Mouse (Mus musculus) G1E (cell line): ENCODE measurements at regions not wholly inside any gene's neighbourhood (a gene's known extent, or its start where the extent isn't known, plus 50 kb on each side); places are given as distances from the start of the nearest gene placed in this dataset.

Source experiments
- ATAC-seq: 2 replicates; pipeline ENCODE4 v1.8.0; 2016; ENCODE audit warnings: mild to moderate bottlenecking; ENCODE audit not compliant: insufficient number of reproducible peaks, poor library complexity, low FRiP score, severe bottlenecking; ENCODE audit errors: extremely low read depth
- DNase-seq: peaks from one replicate; pipeline ENCODE4 v3.0.0; 2012; ENCODE audit warnings: low spot score
- H3K27me3 ChIP-seq: 2 replicates; pipeline ENCODE4 v1.6.1; 2012; ENCODE audit warnings: mild to moderate bottlenecking, low read length, inconsistent platforms; ENCODE audit not compliant: insufficient read depth
- H3K36me3 ChIP-seq: replicated peaks from 2 replicates; pipeline ENCODE3; 2012; ENCODE audit warnings: mild to moderate bottlenecking, inconsistent platforms
- H3K4me1 ChIP-seq: 2 replicates; pipeline ENCODE4 v1.6.1; 2012; ENCODE audit warnings: low read depth, low read length, inconsistent platforms, mixed read lengths; ENCODE audit not compliant: insufficient read depth
- H3K4me3 ChIP-seq: 2 replicates; pipeline ENCODE4 v1.5.1; 2012; ENCODE audit warnings: low read depth, mild to moderate bottlenecking, inconsistent platforms, low read length, moderate library complexity, mixed read lengths
- H3K9me3 ChIP-seq: replicated peaks from 2 replicates; pipeline ENCODE4 v1.6.1; 2012; ENCODE audit warnings: inconsistent platforms
- CTCF ChIP-seq: IDR thresholded peaks from 2 replicates; pipeline ENCODE4 v1.5.1; 2012; ENCODE audit warnings: low read depth, low read length, inconsistent platforms, mixed read lengths
- GATA1 ChIP-seq: IDR thresholded peaks from 2 replicates; pipeline ENCODE4 v1.6.1; 2012; ENCODE audit warnings: borderline replicate concordance, low read length, inconsistent platforms, mixed read lengths
- GATA2 ChIP-seq: IDR thresholded peaks from 2 replicates; pipeline ENCODE4 v1.6.1; 2012; ENCODE audit warnings: low read depth, low read length, inconsistent platforms, borderline replicate concordance
- POLR2AphosphoS5 ChIP-seq: IDR thresholded peaks from 2 replicates; pipeline ENCODE4 v1.6.1; 2012; ENCODE audit warnings: low read depth, low read length, inconsistent platforms; ENCODE audit not compliant: insufficient replicate concordance
- TAL1 ChIP-seq: conservative IDR thresholded peaks from 2 replicates; pipeline ENCODE4 v1.6.1; 2012; ENCODE audit warnings: low read depth, low read length, inconsistent platforms, mixed read lengths

GRCm38 (mm10) chr6:31079586-31080259 lies 120.8 kb upstream of the Klf14 start:
- H3K4me1 ChIP-seq: peaks cover 10% of the 10 kb centered on the region
- ATAC-seq (peak; percentile 45), DNase-seq (peak; percentile 39)

GRCm38 (mm10) chr6:31080279-31080678 lies 121.4 kb upstream of the Klf14 start:
- ATAC-seq (no peak), DNase-seq (no peak)
- TF ChIP-seq TAL1 (no peak), CTCF (no peak), GATA2 (no peak), GATA1 (no peak), POLR2AphosphoS5 (no peak)
- no peaks in the 10 kb centered on the region for H3K27me3 ChIP-seq
- H3K9me3 ChIP-seq: no peaks in the 10 kb centered on the region
- peaks cover 15% of the 10 kb centered on the region for H3K4me1 ChIP-seq
- peaks cover 78% of the 10 kb centered on the region for H3K36me3 ChIP-seq
- no peak overlapping the region for H3K4me3 ChIP-seq

More at GRCm38 (mm10) chr6:31079586-31080259, 120.8 kb upstream of the Klf14 start:
- H3K36me3 ChIP-seq: peaks cover 78% of the 10 kb centered on the region
- H3K9me3 ChIP-seq: no peaks in the 10 kb centered on the region
- no peak for TF ChIP-seq CTCF
- no peak for TF ChIP-seq POLR2AphosphoS5
- no peak for TF ChIP-seq TAL1
- TF ChIP-seq GATA1: no peak
- no peak for TF ChIP-seq GATA2
- no peak overlapping the region for H3K4me3 ChIP-seq
- no peaks in the 10 kb centered on the region for H3K27me3 ChIP-seq

- Histone ChIP-seq H3K4me1 (peaks cover 16% of the 10 kb centered on the region), H3K9me3 (no peaks in the 10 kb centered on the region), H3K36me3 (peaks cover 74% of the 10 kb centered on the region), H3K27me3 (no peaks in the 10 kb centered on the region), H3K4me3 (no peak overlapping the region)
- ATAC-seq (no peak), DNase-seq (no peak)
- TF ChIP-seq CTCF (no peak), GATA2 (no peak), TAL1 (no peak), GATA1 (no peak), POLR2AphosphoS5 (no peak)
These were observed 121.8 kb upstream of the Klf14 start for GRCm38 (mm10) chr6:31080691-31081090.

DNA sequence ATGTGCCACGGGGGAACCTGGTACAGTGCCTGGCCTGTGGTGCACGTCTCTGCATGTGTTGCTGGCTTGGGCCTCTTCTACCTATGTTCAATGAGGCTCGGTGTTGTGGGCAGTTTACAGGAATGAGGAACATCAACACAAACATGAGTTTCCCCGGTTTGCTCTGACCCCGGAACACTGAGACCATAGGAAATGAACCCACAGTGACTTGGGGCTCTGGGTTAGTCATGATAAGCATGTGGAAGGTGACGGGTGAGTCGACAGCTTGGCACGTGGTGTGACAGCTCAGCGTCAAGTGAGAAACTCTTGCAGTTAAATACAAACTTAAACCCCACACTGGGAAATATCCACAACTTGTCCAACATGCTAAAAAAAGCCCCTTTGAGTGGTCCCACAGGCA lies 122.4 kb upstream of the Klf14 start:
- ATAC-seq (no peak), DNase-seq (no peak)
- Histone ChIP-seq H3K9me3 (no peaks in the 10 kb centered on the region), H3K4me3 (no peak overlapping the region), H3K36me3 (peaks cover 73% of the 10 kb centered on the region), H3K27me3 (no peaks in the 10 kb centered on the region), H3K4me1 (peaks cover 19% of the 10 kb centered on the region)
- TF ChIP-seq CTCF (no peak), POLR2AphosphoS5 (no peak), GATA2 (no peak), TAL1 (no peak), GATA1 (no peak)

DNA sequence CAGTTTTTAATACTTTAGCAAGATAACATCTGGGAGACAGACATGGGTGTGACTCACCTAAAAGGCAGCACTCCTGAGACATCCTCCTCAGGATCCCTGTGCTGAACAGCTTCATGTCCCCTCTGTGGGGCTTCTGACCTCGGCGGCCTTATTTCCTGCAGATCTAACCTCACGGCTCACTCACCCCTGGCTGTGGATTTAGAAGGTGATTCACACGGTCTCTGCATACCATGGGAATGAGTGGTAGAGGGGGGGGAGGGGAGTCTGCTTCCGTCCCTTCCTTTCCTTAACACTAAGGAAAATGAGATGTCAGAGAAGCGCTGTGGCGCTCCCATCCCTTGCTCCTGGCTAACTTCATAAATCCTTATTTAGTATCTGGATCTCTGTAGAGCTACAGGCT lies 123.1 kb upstream of the Klf14 start:
- H3K9me3 ChIP-seq: no peaks in the 10 kb centered on the region
- H3K4me1 ChIP-seq: peaks cover 20% of the 10 kb centered on the region
- TF ChIP-seq GATA1 (no peak), CTCF (no peak), TAL1 (no peak), POLR2AphosphoS5 (no peak), GATA2 (no peak)
- no peaks in the 10 kb centered on the region for H3K27me3 ChIP-seq
- peaks cover 73% of the 10 kb centered on the region for H3K36me3 ChIP-seq
- DNase-seq (no peak), ATAC-seq (no peak)
- no peak overlapping the region for H3K4me3 ChIP-seq

DNA sequence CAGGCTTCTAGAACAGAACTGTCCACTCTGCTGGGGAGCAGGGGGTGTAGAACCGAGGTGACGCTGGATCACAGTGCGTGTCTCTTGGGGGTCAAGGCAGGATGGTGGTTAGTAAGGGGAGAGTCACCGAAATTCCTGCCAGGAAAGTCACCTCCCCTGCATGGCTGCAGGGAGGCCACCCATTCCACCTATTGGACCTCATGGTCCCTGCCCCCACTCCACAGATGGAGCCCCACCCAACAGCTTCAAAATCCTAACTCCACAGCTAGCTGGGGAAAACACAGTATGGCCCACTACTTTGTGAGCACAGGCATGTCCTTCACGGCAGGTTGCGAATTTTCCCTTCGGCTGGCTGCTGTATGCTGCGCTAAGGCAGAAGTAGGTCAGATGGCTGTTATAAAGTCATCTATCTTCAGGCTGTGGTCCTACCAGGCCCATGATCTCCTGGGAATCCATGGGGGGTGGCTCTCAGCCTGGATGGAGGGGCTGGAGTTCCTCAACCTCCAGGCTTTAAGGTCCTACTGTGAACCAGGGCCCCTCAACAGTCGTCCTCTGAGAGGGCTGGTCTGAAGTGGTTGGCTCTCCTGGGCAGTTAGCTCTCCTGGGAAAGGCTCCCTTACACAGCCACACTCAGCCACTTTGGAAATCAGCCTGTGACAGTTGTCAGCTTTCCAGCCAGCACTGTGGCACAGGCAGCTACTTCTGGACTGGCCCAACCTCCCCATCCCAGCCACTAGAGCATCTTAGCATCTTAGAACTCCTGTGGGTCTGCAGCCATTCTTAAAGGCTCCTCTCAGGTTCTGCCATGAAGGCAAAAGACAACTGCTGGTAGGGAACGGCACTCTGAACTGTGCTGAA lies 124.0 kb upstream of the Klf14 start:
- H3K4me1 ChIP-seq: peaks cover 20% of the 10 kb centered on the region
- no peak for TF ChIP-seq POLR2AphosphoS5
- no peak for TF ChIP-seq GATA2
- no peak for TF ChIP-seq CTCF
- TF ChIP-seq TAL1: no peak
- no peak for TF ChIP-seq GATA1
- no peak overlapping the region for H3K4me3 ChIP-seq
- H3K27me3 ChIP-seq: 0 out of 2 replicates have a peak, but pooled peaks cover 2% of the 10 kb centered on the region
- ATAC-seq (no peak), DNase-seq (no peak)
- no peaks in the 10 kb centered on the region for H3K9me3 ChIP-seq
- peaks cover 73% of the 10 kb centered on the region for H3K36me3 ChIP-seq

DNA sequence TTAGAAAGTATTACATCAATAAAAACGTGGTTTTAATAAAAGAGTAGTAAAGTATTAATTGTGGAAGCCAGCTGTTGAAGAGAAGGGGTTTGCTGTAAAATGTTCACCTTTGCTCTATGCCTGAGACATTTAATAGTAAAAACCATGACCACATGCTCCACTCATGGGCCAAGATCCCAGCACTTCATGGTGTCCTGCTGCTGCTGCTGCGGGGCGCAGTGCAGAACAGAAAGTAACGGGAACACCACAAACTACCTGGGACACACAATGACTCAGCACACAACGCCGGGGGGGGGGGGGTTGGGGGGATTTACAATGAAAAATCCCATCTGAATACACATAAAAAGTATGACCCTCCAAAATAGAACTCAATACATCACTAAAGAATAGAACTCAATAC lies 124.8 kb upstream of the Klf14 start:
- no peak overlapping the region for H3K4me3 ChIP-seq
- peaks cover 72% of the 10 kb centered on the region for H3K36me3 ChIP-seq
- no peaks in the 10 kb centered on the region for H3K9me3 ChIP-seq
- no peak for ATAC-seq
- TF ChIP-seq POLR2AphosphoS5 (no peak), GATA2 (no peak)
- DNase-seq: no peak
- peaks cover 15% of the 10 kb centered on the region for H3K4me1 ChIP-seq
- 0 out of 2 replicates have a peak, but pooled peaks cover 2% of the 10 kb centered on the region for H3K27me3 ChIP-seq
